Mouse (Mus musculus) CH12.LX (cell line): ENCODE results near the gene Strada.

Experiments used
- HCFC1 ChIP-seq: IDR thresholded peaks from 2 replicates; pipeline ENCODE4 v1.6.1; 2012; ENCODE audit warnings: low read depth, mild to moderate bottlenecking, inconsistent platforms, low read length, improper control_type of control experiment
- POLR2A ChIP-seq: IDR thresholded peaks from 2 replicates; pipeline ENCODE4 v1.6.1; 2011; ENCODE audit warnings: low read depth, mild to moderate bottlenecking, improper control_type of control experiment, low read length
- USF1 ChIP-seq: IDR thresholded peaks from 2 replicates; pipeline ENCODE4 v1.6.1; 2014; ENCODE audit warnings: low read depth, mild to moderate bottlenecking, inconsistent platforms, low read length, improper control_type of control experiment
- USF2 ChIP-seq: conservative IDR thresholded peaks from 2 replicates; pipeline ENCODE4 v1.6.1; 2011; ENCODE audit warnings: low read depth, low read length, improper control_type of control experiment

DNA sequence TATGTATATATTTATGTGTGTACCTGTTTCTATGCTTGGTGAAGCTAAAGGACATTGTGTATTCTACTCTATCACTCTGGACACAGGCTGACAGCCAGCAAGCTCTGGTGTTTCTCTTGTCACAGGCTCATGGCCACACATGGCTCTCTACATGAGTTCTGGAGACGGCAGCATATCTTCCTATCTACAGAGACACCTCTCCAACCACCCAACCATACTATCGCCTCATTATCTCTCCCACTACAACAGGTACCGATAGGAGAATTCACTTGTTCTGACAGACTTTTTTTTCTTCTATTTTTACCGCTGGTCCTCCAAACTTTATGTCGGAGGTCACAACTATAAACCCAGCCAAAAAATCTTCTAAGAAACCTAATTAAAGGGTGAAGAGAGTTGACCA is 9.7 kb downstream of the Strada start:
- TF ChIP-seq USF2 (no peak), POLR2A (no peak), USF1 (no peak), HCFC1 (no peak)
